Mouse (Mus musculus): ENCODE measurements at regions not wholly inside any gene's neighbourhood (a gene's known extent, or its start where the extent isn't known, plus 50 kb on each side); places are given as distances from the start of the nearest gene placed in this dataset.
"Not testable (repeated sequence)": the region's sequence is repeated elsewhere in the genome, so short reads cannot be mapped to it uniquely, and the experiment has no call there.

GRCm38 (mm10) chr15:3909471-3909870 is 69.9 kb downstream of the Fbxo4 start:
- no peaks in the 10 kb centered on the region for H3K9me3 ChIP-seq (replicated peaks)
- H3K36me3 ChIP-seq, result no peaks in the 10 kb centered on the region
- H3K27ac ChIP-seq (ENCODE audit: poor library complexity, severe bottlenecking), result no peak overlapping the region
- H3K27me3 ChIP-seq (replicated peaks), result no peaks in the 10 kb centered on the region
- H3K4me1 ChIP-seq (replicated peaks), result peaks cover 18% of the 10 kb centered on the region
- no peak overlapping the region for H3K4me2 ChIP-seq
- 32% methylated on average over 3 of the region's 3 CpGs for WGBS
- no peak for ATAC-seq (ENCODE audit: insufficient number of reproducible peaks, low FRiP score)
- no peak overlapping the region for H3K9ac ChIP-seq
- no peak overlapping the region for H3K4me3 ChIP-seq

DNA sequence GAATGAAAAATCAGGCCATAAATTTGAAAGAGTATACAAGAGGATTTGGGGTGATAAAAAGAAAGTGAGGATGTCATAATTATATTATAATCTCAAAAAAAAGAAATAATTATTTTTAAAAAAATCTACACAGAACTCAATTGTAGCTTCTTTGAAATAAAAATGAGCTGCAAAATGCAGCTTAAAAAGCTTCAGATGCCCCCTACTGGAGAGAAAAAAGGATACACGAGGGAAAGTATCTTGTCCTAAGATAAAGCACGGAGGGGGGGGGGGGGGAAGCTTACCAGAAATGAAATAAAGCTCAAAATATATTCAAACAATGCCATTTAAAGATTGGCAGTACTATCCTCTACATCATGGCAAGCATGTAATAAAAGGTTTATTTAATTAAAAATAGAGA is 70.7 kb downstream of the Fbxo4 start:
- Histone ChIP-seq H3K27ac (ENCODE audit: poor library complexity, severe bottlenecking) (no peak overlapping the region), H3K4me3 (no peak overlapping the region), H3K4me2 (no peak overlapping the region), H3K27me3 (replicated peaks) (no peaks in the 10 kb centered on the region), H3K36me3 (no peaks in the 10 kb centered on the region), H3K4me1 (replicated peaks) (peaks cover 18% of the 10 kb centered on the region), H3K9ac (no peak overlapping the region), H3K9me3 (replicated peaks) (no peaks in the 10 kb centered on the region)
- 13% methylated on average over 2 of the region's 2 CpGs for WGBS
- ATAC-seq (ENCODE audit: insufficient number of reproducible peaks, low FRiP score), result no peak

DNA sequence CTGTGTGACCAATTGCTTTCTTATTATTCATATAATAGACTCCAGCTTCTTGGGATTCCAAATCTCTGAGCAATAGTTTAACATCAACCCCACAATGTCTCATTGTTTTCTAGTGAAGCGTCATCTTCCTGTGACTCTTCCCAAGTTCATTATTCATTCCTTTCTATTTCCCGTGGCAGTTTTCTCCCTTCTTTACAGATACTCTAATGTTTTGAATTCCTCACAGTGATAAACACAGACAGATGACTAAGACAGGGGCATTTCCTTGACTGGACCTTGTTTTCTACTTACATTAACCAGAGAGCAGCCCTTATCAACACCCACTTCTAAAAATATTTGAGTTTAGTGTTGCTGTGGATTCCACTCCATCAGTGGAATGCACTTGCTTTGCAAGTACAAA is 73.8 kb downstream of the Fbxo4 start:
- Histone ChIP-seq H3K36me3 (no peaks in the 10 kb centered on the region), H3K9ac (no peak overlapping the region), H3K27ac (ENCODE audit: poor library complexity, severe bottlenecking) (no peak overlapping the region), H3K4me1 (replicated peaks) (peaks cover 18% of the 10 kb centered on the region), H3K4me2 (no peak overlapping the region), H3K9me3 (replicated peaks) (no peaks in the 10 kb centered on the region), H3K4me3 (no peak overlapping the region), H3K27me3 (replicated peaks) (no peaks in the 10 kb centered on the region)
- ATAC-seq (ENCODE audit: insufficient number of reproducible peaks, low FRiP score), result peak; percentile 45
- WGBS, result 13% methylated on average over 2 of the region's 2 CpGs

GRCm38 (mm10) chr15:3878429-3878828 is 100.9 kb downstream of the Fbxo4 start:
- Histone ChIP-seq H3K36me3 (no peaks in the 10 kb centered on the region), H3K9me3 (replicated peaks) (no peaks in the 10 kb centered on the region), H3K4me2 (no peak overlapping the region), H3K4me3 (no peak overlapping the region), H3K27me3 (replicated peaks) (no peaks in the 10 kb centered on the region), H3K9ac (no peak overlapping the region), H3K27ac (ENCODE audit: poor library complexity, severe bottlenecking) (no peak overlapping the region), H3K4me1 (replicated peaks) (no peaks in the 10 kb centered on the region)
- ATAC-seq (ENCODE audit: insufficient number of reproducible peaks, low FRiP score), result no peak
- WGBS, result 53% methylated on average over 2 of the region's 2 CpGs

- H3K27me3 ChIP-seq (replicated peaks), result no peaks in the 10 kb centered on the region
- 74% methylated on average over 3 of the region's 3 CpGs for WGBS
Observed at GRCm38 (mm10) chr15:3877506-3877905, 101.9 kb downstream of the Fbxo4 start.

GRCm38 (mm10) chr15:3875210-3875861 is 104.0 kb downstream of the Fbxo4 start:
- ATAC-seq (ENCODE audit: insufficient number of reproducible peaks, low FRiP score); H3K27ac ChIP-seq (ENCODE audit: poor library complexity, severe bottlenecking); H3K36me3 ChIP-seq; H3K4me1 ChIP-seq (replicated peaks); H3K4me2 ChIP-seq; H3K4me3 ChIP-seq; H3K9me3 ChIP-seq (replicated peaks); H3K27me3 ChIP-seq (replicated peaks); H3K9ac ChIP-seq: not testable (repeated sequence)
- WGBS, result 72% methylated on average over 6 of the region's 7 CpGs

More at GRCm38 (mm10) chr15:3877506-3877905, 101.9 kb downstream of the Fbxo4 start:
- H3K36me3 ChIP-seq, result no peaks in the 10 kb centered on the region
- no peaks in the 10 kb centered on the region for H3K4me1 ChIP-seq (replicated peaks)
- ATAC-seq (ENCODE audit: insufficient number of reproducible peaks, low FRiP score), result no peak
- H3K9ac ChIP-seq, result no peak overlapping the region
- H3K9me3 ChIP-seq (replicated peaks), result no peaks in the 10 kb centered on the region
- H3K4me3 ChIP-seq, result no peak overlapping the region
- no peak overlapping the region for H3K27ac ChIP-seq (ENCODE audit: poor library complexity, severe bottlenecking)
- no peak overlapping the region for H3K4me2 ChIP-seq

DNA sequence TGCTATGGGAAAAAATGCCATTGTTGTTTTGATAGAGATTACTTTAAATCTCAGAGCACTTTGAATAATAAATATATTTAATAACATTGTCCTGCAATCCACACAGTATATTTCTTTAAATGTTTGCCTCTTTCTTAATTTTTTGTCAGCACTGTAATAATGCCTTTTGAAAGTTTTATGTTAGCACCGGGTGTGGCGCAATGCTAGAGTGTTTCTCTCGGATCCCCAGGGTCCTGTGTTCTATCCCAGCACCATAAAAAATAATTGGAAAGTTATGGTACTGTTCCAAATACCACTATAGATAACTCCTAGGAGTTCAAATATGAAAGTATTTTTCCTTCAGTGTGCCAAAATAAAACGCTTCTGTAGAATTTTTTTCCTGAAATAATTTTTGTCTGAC is 147.6 kb downstream of the Fbxo4 start:
- Histone ChIP-seq H3K9me3 (replicated peaks) (no peaks in the 10 kb centered on the region), H3K4me1 (replicated peaks) (no peaks in the 10 kb centered on the region), H3K27ac (ENCODE audit: poor library complexity, severe bottlenecking) (no peak overlapping the region), H3K4me3 (no peak overlapping the region), H3K4me2 (no peak overlapping the region), H3K9ac (no peak overlapping the region), H3K27me3 (replicated peaks) (no peaks in the 10 kb centered on the region), H3K36me3 (no peaks in the 10 kb centered on the region)
- ATAC-seq (ENCODE audit: insufficient number of reproducible peaks, low FRiP score), result no peak
- WGBS, result 82% methylated on average over 4 of the region's 4 CpGs

DNA sequence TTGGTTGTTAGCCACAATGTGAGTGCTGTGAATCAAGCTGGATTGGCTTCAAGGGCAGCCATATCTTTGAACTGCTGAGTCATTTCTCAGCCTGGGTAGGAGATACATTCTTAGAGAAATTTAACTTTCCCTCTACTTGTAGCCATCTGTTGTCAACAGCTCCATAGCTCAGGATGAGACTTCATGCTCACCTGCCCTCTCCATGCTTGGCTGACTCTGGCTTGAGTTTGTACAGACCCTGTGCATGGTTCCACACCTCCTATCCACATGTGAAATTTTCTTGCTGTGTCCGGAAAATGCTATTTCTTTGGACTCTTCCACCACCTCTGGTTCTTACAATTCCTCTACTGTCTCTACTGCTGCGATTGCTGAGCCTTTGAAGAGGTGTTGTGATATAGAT is 173.9 kb downstream of the Fbxo4 start:
- H3K9ac ChIP-seq, result no peak overlapping the region
- WGBS, result 80% methylated on average over 2 of the region's 2 CpGs
- no peak for ATAC-seq (ENCODE audit: insufficient number of reproducible peaks, low FRiP score)
- no peaks in the 10 kb centered on the region for H3K27me3 ChIP-seq (replicated peaks)
- no peak overlapping the region for H3K4me2 ChIP-seq
- no peaks in the 10 kb centered on the region for H3K36me3 ChIP-seq
- H3K4me3 ChIP-seq, result no peak overlapping the region
- no peak overlapping the region for H3K27ac ChIP-seq (ENCODE audit: poor library complexity, severe bottlenecking)
- no peaks in the 10 kb centered on the region for H3K9me3 ChIP-seq (replicated peaks)
- H3K4me1 ChIP-seq (replicated peaks), result no peaks in the 10 kb centered on the region

- Histone ChIP-seq H3K4me1 (replicated peaks) (no peaks in the 10 kb centered on the region), H3K27me3 (replicated peaks) (no peaks in the 10 kb centered on the region), H3K4me3 (no peak overlapping the region), H3K36me3 (no peaks in the 10 kb centered on the region), H3K9ac (no peak overlapping the region), H3K27ac (ENCODE audit: poor library complexity, severe bottlenecking) (no peak overlapping the region), H3K4me2 (no peak overlapping the region), H3K9me3 (replicated peaks) (no peaks in the 10 kb centered on the region)
- no peak for ATAC-seq (ENCODE audit: insufficient number of reproducible peaks, low FRiP score)
- 78% methylated on average over 3 of the region's 3 CpGs for WGBS
Observed at GRCm38 (mm10) chr15:3775865-3776264, 192.6 kb upstream of the Ghr start.

GRCm38 (mm10) chr15:3772228-3772789 is 189.0 kb upstream of the Ghr start:
- Histone ChIP-seq H3K4me3 (no peak overlapping the region), H3K27ac (ENCODE audit: poor library complexity, severe bottlenecking) (no peak overlapping the region), H3K4me2 (no peak overlapping the region), H3K4me1 (replicated peaks) (no peaks in the 10 kb centered on the region), H3K9me3 (replicated peaks) (no peaks in the 10 kb centered on the region), H3K9ac (no peak overlapping the region), H3K36me3 (no peaks in the 10 kb centered on the region), H3K27me3 (replicated peaks) (no peaks in the 10 kb centered on the region)
- 71% methylated on average over 8 of the region's 8 CpGs for WGBS
- ATAC-seq (ENCODE audit: insufficient number of reproducible peaks, low FRiP score), result no peak

DNA sequence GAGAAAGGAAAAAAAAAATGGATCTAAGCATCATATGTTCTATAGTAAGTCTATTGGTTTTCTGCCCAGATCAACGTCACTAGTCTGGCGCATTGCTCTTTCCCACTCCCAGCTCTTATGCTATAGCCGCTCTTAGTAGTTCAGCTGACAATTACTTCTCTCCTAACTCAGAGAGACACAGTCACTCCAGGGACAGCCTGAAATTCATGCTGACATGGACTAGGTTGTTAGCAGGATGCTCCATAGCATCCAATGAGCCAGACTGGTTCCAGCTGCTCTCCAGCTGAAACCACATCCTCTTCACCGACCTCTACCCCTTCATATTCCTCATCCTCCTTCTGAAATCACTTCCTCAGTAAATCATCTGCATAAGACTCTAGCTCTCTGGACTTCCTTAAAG is 187.0 kb upstream of the Ghr start:
- Histone ChIP-seq H3K36me3 (no peaks in the 10 kb centered on the region), H3K4me3 (no peak overlapping the region), H3K9me3 (replicated peaks) (no peaks in the 10 kb centered on the region), H3K27me3 (replicated peaks) (no peaks in the 10 kb centered on the region), H3K9ac (no peak overlapping the region), H3K4me1 (replicated peaks) (no peaks in the 10 kb centered on the region), H3K4me2 (no peak overlapping the region), H3K27ac (ENCODE audit: poor library complexity, severe bottlenecking) (no peak overlapping the region)
- WGBS, result 86% methylated on average over 4 of the region's 4 CpGs
- no peak for ATAC-seq (ENCODE audit: insufficient number of reproducible peaks, low FRiP score)

DNA sequence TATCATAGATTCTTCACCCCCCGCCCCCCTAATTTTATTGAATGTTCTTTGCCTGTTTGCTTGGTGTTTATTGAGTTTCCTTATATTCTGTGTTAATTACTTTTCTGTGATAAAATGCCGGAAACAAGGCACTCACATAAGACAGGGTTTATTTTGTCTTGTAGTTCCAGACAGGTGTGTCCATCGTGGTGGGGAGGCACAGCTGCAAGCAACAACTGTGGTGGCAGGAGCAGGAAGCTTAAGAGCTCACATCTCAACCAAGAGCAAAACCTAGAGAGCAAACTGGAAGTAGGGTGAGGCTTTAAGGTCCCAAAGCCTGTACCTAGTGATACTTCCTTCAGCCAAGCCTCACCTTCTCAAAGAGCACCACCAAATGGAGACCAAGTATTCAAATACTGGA is 181.4 kb upstream of the Ghr start:
- Histone ChIP-seq H3K36me3 (no peaks in the 10 kb centered on the region), H3K4me1 (replicated peaks) (no peaks in the 10 kb centered on the region), H3K9ac (no peak overlapping the region), H3K27ac (ENCODE audit: poor library complexity, severe bottlenecking) (no peak overlapping the region), H3K4me3 (no peak overlapping the region), H3K27me3 (replicated peaks) (no peaks in the 10 kb centered on the region), H3K9me3 (replicated peaks) (0 out of 2 replicates have a peak, but pooled peaks cover 3% of the 10 kb centered on the region), H3K4me2 (no peak overlapping the region)
- ATAC-seq (ENCODE audit: insufficient number of reproducible peaks, low FRiP score), result no peak
- 81% methylated on average over 3 of the region's 3 CpGs for WGBS

Measured in heart, embryonic 12.5 days (tissue).